Mouse (Mus musculus) retina, adult 2 months (tissue): ENCODE measurements at regions not wholly inside any gene's neighbourhood (a gene's known extent, or its start where the extent isn't known, plus 50 kb on each side); places are given as distances from the start of the nearest gene placed in this dataset.

Experiments used
- DNase-seq: peaks from one replicate; pipeline ENCODE4 v3.0.0-alpha.2; 2012; ENCODE audit warnings: low read depth, low spot score

DNA sequence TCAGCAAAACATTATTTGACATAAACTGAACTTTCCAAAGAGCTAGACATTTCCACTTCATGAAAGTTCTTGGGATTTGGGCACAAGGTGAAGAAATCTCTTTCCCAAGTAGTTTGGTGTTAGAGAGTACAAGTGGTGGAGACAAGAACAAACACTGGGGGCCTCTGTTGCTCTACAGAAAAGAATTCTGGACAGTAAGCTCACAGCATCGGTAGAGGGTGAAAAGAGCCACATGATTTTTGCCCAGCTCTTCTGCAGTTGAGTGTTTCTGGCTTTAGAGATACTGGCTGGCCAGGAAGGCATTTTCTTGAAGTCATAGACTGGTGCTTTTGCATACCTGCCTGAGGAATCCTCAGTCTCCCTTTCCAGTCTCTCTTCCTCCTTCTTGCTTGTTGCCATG, 127.8 kb downstream of the Stk31 start:
- no peak for DNase-seq

DNA sequence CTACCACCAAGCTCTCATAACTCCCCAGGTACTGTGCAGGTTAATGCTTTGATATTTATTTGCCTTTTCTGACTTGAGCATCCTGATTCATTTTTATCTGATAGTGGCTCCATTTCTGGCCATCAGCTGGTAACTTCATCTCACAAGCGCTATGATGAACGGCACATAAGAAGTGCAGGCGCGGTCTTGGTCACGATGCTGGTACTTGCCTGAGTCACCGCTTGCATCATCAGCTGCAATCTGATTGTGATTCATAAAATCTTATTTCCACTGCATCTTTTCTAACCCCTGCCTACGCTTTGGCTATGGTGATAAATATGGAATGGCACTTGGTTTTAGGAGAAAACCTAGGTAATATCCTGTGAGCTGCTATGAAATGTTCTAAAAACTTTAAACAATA, 128.3 kb downstream of the Stk31 start:
- no peak for DNase-seq

DNA sequence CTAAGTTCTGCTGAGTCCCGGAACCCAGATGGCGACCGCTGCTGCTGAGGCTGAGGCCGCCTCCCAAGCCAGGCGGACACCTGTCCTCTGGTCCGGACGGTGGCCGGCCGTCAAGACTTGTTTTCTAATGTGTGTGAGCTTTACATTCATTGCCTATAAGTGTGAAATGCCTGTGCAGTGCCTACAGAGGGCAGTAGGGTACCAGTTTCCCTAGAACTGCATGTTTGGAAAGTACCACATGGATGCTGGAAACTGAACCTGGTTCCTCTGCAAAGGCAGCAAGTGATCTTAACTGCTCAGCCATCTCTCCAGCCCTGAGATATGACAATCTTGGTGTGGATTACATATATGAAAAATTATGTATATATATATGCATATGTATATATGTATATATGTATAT, 138.6 kb downstream of the Stk31 start:
- DNase-seq, result no peak

DNA sequence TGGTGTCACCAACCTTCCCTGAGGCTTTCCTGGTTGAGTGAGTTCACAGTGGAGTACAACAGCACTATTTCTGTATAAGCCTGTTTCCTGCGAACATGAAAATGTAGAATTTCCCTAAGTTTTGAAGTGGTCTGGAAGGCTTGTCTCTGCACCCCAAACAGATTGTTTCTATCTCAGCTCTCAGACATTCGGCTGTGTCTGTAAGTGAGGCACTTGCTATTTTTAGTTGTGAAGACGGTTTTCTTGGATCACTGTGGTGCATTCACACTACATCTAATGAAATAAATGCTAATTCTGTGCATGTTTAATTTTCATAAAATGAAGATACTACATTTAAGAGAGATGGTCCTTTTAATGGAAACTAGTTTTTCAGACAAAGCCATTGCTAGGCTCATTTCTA, 139.1 kb downstream of the Stk31 start:
- no peak for DNase-seq

DNA sequence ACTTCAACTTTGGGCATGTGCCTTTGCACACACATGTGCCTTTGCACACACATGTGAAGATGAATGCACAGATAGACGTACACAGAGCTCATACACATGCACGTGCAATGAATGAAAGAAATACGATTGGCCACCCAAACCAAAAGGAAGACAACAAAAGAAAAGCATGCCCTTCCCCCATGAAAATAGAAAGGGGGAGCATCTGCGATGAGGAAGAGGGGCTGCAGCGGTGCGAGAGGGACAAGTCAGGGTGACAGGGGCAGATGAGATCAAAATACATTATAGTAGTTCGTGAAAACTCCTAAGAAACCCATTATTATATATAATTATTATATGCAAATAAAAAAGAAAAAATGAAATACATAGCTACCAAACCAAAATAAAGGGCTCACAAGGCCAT, 149.5 kb downstream of the Stk31 start:
- DNase-seq, result no peak

DNA sequence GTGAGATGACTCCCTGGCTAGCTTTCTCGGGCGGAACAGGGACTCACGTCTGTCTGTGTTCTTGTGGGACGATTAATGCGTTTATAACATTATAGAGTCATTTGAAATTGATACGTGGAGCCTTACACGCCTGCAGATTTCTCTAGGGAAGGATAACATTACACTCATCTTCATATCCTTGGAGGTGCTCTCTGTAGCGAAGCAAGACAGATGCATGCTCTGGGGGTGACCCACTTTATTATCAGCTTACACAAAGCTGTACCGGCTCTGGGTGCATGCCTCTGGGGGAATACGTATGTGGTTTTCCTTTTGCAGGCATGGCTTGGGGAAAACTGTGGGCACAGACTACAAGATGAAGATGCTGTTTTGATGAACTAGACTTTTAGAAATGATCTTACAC, 159.7 kb downstream of the Stk31 start:
- no peak for DNase-seq

DNA sequence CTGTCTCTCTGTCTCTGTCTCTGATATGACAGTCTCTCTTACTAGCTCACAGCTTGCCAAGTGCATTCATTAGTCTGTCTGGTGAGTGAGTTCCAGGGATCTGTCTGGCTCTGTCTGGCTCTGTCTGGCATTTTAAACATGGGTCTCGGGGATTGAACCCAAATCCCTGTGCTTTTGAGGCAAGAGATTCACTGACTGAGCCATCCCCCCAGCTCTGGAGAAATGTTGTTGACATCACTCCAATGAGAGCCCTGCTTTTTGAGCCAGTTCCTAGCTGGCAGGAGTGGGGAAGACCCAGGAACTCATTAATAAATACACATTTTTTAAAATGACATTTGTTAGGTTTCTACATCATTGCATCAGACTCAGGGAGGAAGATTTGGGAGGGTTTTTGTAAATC, 163.1 kb downstream of the Stk31 start:
- DNase-seq, result no peak

DNA sequence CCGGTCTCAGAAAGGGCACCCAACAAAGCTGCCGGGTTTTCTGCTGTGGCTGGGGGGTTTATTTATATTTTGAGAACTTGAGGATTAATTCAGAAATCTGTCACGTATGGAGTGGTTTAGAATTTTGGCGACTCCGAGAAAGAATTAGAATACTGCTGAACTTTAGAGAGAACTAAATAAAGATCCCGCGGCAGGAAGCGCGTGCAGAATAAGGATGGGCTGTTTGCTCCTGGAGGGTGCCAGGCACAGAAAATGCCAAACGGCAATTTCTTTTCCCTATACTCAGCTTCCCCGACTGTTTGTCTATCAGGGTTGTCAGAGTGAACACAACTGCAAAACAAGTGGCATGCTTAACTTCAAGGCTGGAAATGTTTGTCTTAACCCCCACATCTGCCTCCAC, 163.7 kb downstream of the Stk31 start:
- no peak for DNase-seq

DNA sequence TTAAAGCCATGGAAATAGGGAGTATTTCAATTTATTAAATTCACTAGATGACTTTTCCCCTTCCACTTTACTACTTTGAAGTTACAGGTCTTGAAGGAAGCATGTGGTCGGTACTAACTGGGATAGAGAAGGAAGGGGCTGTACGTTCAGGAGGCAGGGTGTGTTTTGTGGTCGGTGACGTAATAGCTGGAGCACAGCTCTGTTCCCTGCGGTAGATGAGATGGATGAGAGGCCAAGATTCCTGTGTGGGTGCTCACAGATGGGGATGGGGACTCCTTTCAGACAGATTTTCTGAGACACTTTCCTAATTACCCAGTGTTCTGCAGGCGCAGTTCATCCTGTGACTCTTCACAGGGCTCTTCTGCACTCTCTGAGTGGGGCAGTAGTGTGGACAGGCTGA, 182.9 kb downstream of the Stk31 start:
- DNase-seq, result no peak

DNA sequence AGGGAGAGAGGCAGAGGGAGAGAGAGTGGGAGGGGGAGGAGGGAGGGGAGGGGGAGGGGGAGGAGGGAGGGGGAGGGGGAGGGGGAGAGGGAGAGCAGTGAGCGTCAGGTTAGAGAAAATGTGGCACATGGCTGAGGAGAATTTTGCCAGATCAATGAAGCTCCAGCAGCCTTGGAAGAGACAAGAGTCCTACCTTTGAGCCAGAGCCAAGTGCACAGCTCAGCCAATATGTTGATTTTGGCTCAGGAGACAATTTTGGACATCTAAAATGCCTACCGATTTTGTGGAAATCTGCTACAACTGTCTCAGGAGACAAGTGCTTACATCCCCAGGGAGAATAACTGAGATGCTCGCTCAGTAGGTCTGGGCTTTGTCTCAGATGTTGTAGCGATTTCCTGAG, 184.3 kb downstream of the Stk31 start:
- no peak for DNase-seq

DNA sequence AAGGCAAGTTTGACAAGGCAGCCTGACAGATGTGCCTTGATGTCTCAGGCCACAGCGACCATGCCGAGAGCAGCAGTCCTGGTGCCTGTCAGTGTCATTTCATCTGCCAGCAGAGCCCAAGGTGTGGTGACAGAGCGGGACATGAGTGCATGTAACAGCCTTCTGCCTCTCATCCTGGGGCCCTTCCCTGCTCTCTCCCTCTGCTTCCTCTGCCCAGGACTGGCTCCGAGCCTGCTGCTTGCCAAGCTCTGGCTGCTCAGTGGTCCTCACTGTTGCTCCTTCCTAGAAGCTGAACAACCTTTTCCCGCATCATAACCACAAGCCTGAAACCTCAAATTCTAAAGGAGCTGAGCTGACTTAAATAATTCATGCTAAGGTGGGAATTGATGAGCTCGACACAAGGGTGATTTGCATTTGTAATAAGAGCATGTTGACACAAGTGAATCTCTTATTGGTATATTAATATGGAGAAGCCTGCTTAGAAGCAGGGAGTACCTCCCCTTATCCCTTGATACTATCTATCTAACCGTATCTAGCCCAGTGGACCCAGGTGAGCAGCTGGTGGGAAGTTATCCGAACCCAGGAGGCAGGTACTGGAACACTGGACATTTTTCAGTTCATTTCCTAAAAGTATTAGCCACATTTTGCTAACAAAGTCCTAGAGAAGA, 186.8 kb downstream of the Stk31 start:
- no peak for DNase-seq

DNA sequence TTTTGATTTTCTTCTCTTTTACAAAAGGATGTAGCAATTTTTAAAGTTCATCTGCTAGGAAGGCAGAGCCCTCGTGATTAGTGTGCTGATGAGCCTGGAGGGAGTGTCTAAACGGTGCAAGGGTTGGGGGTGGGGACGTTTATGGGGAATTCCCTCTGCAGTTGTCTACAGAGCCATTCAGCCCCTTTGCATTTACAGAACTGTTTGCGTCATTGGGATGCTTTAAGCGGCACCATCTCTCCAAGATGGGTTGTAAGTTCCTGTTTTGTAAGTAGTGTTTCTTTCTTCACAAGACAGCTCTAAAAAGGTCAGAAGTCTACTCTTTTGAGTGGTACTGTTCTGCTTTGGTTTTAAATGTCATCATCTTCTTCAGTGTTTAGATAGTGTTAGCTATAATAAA, 191.1 kb downstream of the Stk31 start:
- no peak for DNase-seq

DNA sequence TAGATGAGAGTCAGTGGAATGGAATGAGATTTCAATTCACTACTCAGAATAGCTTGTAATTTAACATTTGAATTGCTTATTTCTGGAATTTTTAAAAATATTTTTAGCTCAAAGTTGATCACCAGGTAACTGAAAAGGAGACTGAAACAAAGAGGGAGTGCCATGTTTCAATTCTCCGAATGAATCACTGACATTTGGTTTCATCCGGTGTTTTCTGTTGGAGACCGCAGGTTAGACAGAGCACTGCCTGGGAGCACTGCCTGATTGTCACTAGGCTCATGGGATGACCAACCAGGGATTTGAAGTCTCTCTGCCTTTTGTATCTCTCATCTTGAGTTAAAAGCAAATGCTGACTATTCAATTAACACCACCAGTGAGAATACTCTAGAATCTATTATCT, 193.3 kb downstream of the Stk31 start:
- no peak for DNase-seq

DNA sequence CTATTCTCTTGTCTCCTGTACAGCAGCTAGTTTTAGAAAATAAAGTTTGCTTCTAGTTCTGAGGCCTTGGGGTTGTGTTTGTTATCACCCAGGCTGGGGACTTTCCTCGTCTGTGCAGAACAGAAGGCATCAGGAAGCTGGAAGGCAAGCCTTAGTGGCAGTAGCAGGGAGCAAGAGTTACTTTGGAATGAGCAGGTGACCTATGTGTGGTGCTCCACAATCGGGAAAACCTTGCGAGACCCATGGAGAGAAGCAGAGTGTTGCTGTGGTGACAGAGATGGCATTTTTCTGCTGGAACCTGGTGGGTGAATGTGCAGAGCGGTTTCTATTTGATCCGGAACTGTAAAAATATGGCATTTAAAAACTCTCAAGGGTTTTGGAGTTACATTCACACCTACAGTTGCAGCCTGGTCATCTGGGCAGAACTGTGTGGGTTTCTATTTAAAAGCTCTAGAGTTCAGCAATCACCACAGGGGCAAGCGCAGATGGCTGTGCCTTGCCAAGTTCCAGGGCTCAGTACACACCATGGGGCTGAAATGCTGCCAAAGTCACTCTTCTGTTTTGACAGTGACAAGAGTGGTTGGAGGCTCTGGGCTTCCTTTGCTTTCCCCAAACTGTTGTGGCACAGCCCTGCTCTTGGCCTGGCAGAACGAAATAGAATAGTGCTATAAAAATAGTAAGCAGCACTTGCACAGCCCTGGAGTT, 195.7 kb downstream of the Stk31 start:
- no peak for DNase-seq

DNA sequence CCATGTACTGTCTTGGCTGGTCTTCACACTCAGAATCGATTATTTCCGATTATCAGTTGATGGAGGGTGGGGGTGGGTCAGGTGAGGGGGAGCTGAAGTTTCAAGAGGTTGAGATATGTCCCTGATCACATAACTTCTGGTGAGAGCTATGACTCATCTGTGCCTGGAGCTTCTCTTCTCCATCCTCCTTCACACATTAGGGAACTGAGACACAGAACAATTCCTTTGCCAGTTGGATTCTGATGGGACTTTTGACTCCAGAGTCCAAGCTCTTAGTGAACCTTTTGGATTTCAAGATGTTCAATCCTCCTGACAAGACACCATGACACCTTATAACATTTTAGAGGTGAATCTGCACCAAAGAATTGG, 196.2 kb downstream of the Stk31 start:
- DNase-seq, result no peak

DNA sequence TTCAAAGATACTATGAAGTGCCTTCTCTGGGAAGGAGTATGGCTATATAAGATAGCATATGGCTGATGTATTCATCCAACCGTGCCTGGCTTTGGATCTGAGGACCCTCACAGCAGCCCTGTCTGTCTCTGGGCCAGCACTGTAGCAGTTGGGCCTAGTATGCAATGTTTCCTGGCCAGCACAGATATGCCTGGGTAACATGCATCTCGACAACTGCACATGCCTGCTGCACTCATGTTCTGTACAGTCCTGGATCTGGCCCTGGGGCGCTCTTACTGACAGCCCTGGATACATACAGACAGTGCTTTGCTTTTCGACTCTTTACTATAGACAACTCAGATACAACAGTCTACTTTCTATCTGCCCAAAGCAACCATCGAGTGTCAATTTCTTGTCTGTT, 197.3 kb downstream of the Stk31 start:
- no peak for DNase-seq

DNA sequence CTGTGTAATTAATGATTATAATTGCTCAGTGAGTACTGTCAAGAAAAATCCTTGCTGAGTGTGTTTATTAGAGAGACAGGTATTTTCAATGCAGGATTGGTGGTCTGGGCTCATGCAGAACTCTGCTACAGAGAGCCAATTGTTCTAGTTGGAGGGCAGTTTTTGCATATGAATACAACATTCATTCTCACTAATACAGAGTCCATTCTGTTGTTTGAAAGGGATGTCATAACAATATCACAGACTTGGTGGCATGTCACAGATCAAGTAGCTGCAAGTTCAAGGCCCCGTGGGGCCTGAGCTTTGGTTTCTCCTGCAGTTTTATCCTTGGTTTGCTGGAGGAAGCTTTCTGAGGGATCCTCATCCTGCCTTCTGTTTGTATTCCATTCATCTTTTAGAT, 207.8 kb downstream of the Stk31 start:
- DNase-seq, result no peak

DNA sequence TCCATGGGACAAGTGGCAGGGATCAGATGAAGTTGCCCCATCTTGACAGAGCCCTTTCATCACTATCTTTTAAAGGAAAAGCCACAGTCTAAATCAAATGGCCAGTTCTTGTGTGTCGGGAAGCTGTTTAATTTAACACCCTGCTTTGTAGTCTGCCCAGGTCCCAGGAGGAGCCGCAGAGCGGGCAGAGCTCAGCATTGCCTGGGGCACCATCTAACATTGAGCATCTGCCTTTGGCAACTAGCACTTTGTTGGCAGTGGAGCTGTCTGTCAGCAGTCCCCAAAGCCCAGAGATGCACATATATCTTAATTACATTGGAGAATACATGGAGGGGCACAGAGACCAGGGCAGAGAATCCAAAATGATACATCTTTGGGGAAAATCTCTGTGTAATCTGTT, 208.4 kb downstream of the Stk31 start:
- no peak for DNase-seq

DNA sequence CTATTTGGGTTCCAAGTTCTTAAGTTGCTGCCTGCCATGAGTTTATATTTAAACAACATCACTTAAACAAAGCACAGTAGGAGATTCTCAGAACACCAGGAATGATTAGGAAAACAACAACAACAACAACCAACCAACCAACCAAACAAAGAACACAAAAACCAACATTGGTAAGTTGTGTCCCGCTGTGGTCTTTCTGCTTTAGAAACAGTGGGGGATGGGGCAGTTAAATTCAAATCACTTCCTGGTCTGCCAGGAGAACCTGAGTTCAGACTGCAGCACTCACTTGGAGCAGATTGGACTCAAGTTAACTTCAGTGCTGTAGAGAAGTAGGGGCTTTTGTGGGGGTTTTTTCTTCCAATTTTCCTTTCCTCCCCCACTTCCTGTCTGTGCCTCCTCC, 210.6 kb downstream of the Stk31 start:
- DNase-seq, result no peak

DNA sequence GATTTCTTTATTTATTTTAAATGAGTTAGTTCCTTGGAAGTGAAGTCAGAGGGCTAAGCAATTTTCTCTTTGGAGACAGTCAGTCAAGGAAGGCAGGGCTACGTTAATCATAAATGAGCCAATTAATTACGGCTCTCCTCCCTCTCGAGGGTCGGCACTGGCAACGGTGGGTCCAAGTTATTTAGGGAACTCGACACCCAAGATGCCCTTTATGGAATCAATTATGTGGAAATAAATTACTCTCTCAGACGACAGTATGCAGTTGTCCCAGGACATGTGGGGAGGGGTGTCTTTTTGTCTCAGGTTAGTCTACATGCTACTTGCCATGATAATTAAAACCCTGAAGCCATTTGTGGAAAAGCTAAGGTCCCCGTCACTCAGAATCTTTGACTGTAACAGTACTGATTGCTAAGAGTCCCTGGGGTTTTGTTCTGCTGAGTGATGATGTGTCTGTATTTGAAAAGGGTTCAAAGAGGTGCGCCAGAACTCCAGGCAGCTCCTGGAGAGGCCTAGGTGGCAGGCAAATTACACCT, 211.3 kb downstream of the Stk31 start:
- DNase-seq, result no peak

DNA sequence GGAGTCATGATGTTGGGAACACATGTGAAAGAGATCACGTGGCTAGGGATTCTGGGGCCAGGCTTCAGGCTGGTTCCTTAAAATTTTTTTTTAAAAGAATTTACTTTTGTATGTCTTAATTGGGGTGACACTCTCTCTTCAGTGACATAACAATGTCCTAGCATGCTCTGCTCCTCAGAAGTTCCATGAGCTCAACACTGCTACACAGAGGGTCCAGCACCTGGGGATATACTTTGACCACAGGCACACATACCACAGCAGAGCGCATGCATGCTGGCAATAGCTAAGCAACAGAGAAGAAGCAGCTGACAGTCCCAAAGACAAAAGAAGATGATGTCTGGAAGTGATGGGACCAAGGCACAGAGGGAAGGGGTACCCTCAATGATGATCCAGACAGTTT, 198.4 kb upstream of the Npy start:
- DNase-seq, result no peak

DNA sequence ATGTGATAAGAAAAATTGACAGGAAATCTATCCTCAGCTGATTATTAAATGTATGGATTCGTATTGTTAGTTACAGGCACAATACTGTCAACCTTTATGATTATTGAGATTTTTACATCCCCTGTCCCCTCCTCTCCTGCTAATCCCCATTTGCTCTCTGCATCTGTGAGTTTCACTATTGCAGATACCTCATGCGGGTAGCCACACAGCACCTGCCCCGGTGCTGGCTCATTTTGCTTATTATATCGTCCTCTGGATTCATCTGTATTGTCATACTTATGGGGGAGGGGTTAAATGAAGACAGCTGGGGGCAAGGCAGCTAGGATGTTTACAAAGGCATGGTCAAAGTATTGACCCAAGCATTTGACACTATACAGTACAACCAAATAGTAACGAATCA, 197.9 kb upstream of the Npy start:
- DNase-seq, result no peak

DNA sequence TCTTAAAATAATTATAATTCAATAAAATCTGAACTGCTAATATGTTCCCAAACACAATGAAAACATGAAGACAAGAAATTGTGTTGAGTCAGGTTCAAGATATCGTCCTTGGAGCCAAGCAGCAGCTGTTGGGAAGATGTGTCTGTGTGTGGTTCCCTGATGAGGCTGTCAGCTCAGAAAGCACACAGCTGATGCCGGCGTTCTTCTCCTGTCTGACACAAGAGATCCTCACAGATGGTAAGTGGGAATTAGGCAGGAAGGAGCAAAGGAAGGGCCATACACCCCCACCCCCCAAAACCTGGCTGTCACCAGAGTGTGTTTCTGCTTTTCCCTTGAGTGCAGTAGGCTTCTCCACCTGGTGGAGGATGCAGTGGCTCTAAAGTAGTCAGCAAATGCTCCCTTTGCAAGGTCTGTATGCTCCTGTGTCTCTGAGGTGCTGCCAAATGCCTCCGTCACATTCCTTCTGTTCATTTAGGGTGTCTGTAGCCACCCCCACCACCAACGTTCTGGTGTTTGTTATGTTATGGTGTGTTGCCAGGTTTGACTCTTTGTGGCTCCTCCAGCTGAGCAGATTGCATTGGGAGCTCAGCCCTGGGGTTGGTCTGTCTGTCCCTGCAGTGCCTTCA, 188.9 kb upstream of the Npy start:
- no peak for DNase-seq
